ENCODE assay signal across 19 mouse cellular contexts in the genomic region with DNA sequence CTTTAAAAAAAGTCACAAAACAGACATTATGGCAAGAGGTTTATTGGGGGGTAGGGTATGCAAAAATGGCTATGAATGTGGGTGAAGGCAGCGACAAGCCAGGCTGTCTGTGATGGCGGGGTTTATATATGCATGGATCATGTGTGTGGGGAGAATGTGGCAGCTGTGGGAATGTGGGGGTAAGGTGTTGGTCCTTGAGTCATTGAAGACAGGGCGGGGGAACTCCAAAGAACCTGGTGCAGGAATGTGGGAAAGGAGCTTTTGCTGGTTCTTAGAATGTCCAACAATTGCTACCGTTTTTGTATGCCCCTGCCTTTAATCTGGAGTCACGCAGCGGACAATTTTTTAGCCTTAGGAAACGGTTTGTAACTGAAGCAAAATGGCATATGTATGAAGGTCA.
"Had no signal": no experiment of that assay in that cellular context is flagged by ENCODE, and none has a peak within 500 bp of the region (broad histone marks: within the 10 kb centered on the region; RNA-seq: fewer than 3 reads in every experiment).

No protein-coding gene starts in this region.

- H3K27ac ChIP-seq: left cerebral cortex, adult 2 months; liver, embryonic 13.5 days; midbrain, embryonic 12.5 days; midbrain, embryonic 15.5 days; neural tube, embryonic 13.5 days; stomach, embryonic 15.5 days had no signal

- H3K36me3 ChIP-seq: liver, embryonic 13.5 days; midbrain, embryonic 12.5 days; midbrain, embryonic 15.5 days; neural tube, embryonic 13.5 days; stomach, embryonic 15.5 days had no signal

- H3K9ac ChIP-seq: liver, embryonic 13.5 days; midbrain, embryonic 12.5 days; midbrain, embryonic 15.5 days; neural tube, embryonic 13.5 days; stomach, embryonic 15.5 days had no signal

- H3K27me3 ChIP-seq: liver, embryonic 13.5 days; midbrain, embryonic 15.5 days; neural tube, embryonic 13.5 days; stomach, embryonic 15.5 days had no signal

- H3K9me3 ChIP-seq: liver, embryonic 13.5 days; midbrain, embryonic 12.5 days; midbrain, embryonic 15.5 days; neural tube, embryonic 13.5 days; stomach, embryonic 15.5 days had no signal

- H3K4me1 ChIP-seq: midbrain, embryonic 15.5 days; neural tube, embryonic 13.5 days; stomach, embryonic 15.5 days had no signal

- H3K4me3 ChIP-seq: left cerebral cortex, adult 2 months; liver, embryonic 13.5 days; midbrain, embryonic 12.5 days; midbrain, embryonic 15.5 days; myocyte; neural tube, embryonic 13.5 days; stomach, embryonic 15.5 days had no signal

- DNase-seq: kidney, adult 11 months; kidney, adult 9 months; kidney, postnatal 14 days; kidney, postnatal 4 days; liver, embryonic 13.5 days; lung, adult 2 months; lung, postnatal 14 days; lung, postnatal 4 days; retina, postnatal 1 day; right cerebral cortex, postnatal 14 days; right cerebral cortex, postnatal 4 days; thymus, adult 18-20 months; thymus, postnatal 36 days had no signal
